Mouse (Mus musculus) heart, adult 2 months (tissue): ENCODE data around the gene Cdk4. TPM values are rescaled to one million over a fixed set of nuclear protein-coding genes. Genes with fewer than 3 reads are reported as not detected.

Source experiments
- DNase-seq, 2 experiments: peaks; one replicate each; pipeline ENCODE4 v3.0.0; 2021
- H3K27ac ChIP-seq: fragments of 200-600 bp; 2 replicates; pipeline ENCODE4 v1.8.1; 2022
- H3K27me3 ChIP-seq: fragments of 200-500 bp; 2 replicates; pipeline ENCODE4 v1.6.1; 2012; ENCODE audit warnings: mild to moderate bottlenecking, low read length, inconsistent platforms, mixed read lengths; ENCODE audit not compliant: control insufficient read depth, insufficient read depth
- H3K36me3 ChIP-seq: fragments of 200-500 bp; 2 replicates; pipeline ENCODE4 v1.6.1; 2012; ENCODE audit warnings: low read length, inconsistent platforms; ENCODE audit not compliant: control insufficient read depth, insufficient read depth
- H3K4me1 ChIP-seq: fragments of 200-500 bp; 2 replicates; pipeline ENCODE4 v1.6.1; 2011; ENCODE audit warnings: low read length; ENCODE audit not compliant: control insufficient read depth, insufficient read depth
- H3K4me3 ChIP-seq: fragments of 200-600 bp; 2 replicates; pipeline ENCODE4 v1.8.1; 2022
- H3K79me2 ChIP-seq: fragments of 200-500 bp; replicated peaks from 2 replicates; pipeline ENCODE4 v1.6.1; 2012; ENCODE audit warnings: mild to moderate bottlenecking, inconsistent platforms, low read length, moderate library complexity, mixed read lengths; ENCODE audit not compliant: control insufficient read depth, insufficient read depth
- H3K9ac ChIP-seq: fragments of 200-500 bp; 2 replicates; pipeline ENCODE4 v1.6.1; 2012; ENCODE audit warnings: low read depth, mild to moderate bottlenecking, control low read depth, inconsistent platforms, low read length, mixed read lengths
- CTCF ChIP-seq: fragments of 200-600 bp; IDR thresholded peaks from 2 replicates; pipeline ENCODE4 v1.8.1; 2022; ENCODE audit warnings: antibody characterized with exemption, mild to moderate bottlenecking, moderate library complexity
- EP300 ChIP-seq: fragments of 200-500 bp; IDR thresholded peaks from 2 replicates; pipeline ENCODE4 v1.6.1; 2011; ENCODE audit warnings: low read depth, low read length, control low read depth; ENCODE audit not compliant: insufficient read depth
- POLR2A ChIP-seq: fragments of 200-500 bp; IDR thresholded peaks from 2 replicates; pipeline ENCODE4 v1.6.1; 2011; ENCODE audit warnings: mild to moderate bottlenecking, low read depth, low read length, control low read depth; ENCODE audit not compliant: insufficient read depth
- WGBS: fragments of 180-500 bp; shearing (Covaris S2); methylation state at CpG from one replicate; pipeline ENCODE4 v1.1.7; 2018; 5-methylcytosine and 5-hydroxymethylcytosine counted together
- intact Hi-C: fragments of 180-260 bp; cut with DNase I; formaldehyde crosslinking; loops from one replicate; pipeline ENCODE4 v1.15.1; 2025
- polyA plus RNA-seq: library from polyadenylated mRNA; depleted of rRNA; stranded (reverse); fragments of >200 nt; gene quantifications from 2 replicates; pipeline ENCODE4 v1.2.3, GENCODE M21; 2012
- total RNA-seq, 2 experiments: library from RNA; stranded (reverse); gene quantifications; 2 replicates each; pipeline ENCODE4 v1.2.3; 2021

Cdk4 gene
- total and polyA plus RNA-seq, 3 experiments = 77.8 to 110 (median 83.0) TPM

DNA sequence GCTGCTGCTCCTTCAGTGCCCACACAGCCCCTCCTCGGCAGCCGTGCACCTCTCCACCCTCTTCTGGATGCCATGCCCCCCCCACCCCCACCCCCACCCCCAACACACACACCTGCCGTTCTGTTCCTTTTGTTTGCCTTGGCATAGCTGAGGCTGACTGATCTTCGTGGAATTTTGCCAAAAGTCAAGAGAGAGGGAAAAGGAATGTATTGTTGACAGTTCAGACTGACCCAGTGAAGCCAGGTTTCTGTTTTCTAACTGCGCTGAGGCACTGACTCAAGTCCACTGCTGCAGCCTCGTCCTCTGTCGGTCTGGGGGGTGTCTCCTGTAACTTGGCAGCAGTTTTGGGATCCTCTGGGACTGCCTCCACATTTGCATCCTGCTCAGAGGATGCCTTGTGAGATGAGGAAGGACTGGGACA lies 31.1 kb downstream of the Cdk4 start:
- 17% methylated on average over 6 of the region's 7 CpGs for WGBS
- H3K27ac ChIP-seq = no peak overlapping the region
- H3K4me1 ChIP-seq = no peaks in the 10 kb centered on the region
- H3K79me2 ChIP-seq = no peaks in the 10 kb centered on the region
- no peak for TF ChIP-seq POLR2A
- TF ChIP-seq CTCF = no peak
- no peak for TF ChIP-seq EP300
- no peak overlapping the region for H3K4me3 ChIP-seq
- no peak for DNase-seq
- intact Hi-C loops = no loop called here
- no peak overlapping the region for H3K9ac ChIP-seq
- no peaks in the 10 kb centered on the region for H3K36me3 ChIP-seq
- peaks cover 14% of the 10 kb centered on the region for H3K27me3 ChIP-seq

DNA sequence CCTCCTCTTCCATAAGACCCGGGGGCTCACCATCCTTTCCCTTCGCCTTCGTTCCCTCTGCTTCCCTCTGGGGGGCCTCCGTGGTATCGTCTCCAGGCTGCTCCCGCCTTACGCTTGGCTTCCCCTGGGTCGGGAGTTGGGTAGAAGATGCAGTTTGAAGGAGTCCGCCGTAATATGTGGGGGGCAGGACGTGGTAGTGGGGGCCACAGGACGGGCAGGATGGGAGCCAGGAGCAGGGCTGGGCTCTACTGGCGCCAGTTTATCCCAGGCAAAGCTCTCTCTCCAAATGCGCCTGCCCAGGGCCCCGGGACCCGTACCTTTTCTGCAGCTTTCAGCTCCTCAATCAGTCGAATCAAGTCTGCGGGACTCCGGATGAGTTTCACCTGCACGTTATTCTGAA lies 35.2 kb downstream of the Cdk4 start:
- H3K36me3 ChIP-seq = no peaks in the 10 kb centered on the region
- TF ChIP-seq POLR2A (no peak), EP300 (no peak)
- WGBS = 85% methylated on average over 20 of the region's 20 CpGs

DNA sequence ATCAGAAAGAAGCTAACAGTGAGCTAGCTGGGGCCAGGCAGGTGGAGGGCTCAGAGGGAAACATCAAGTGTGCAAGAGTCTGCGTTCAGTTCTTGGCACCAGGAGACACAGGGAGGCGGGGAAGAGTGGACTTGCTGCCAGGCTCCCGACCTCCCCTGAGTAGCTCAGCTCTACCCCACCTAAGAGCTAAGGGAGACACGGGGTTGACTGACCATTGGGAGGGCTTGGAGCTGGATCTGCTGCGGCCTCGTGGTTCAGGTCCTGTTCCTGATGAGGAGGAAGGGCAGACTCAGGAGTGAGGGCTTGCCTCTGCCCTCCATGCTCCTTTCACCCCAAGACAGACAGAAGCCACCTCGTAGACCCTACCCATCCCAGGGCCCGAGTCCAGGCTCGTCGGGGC lies 35.9 kb downstream of the Cdk4 start:
- Histone ChIP-seq H3K4me1 (no peaks in the 10 kb centered on the region), H3K4me3 (no peak overlapping the region), H3K27me3 (no peaks in the 10 kb centered on the region), H3K9ac (no peak overlapping the region), H3K36me3 (no peaks in the 10 kb centered on the region), H3K79me2 (no peaks in the 10 kb centered on the region), H3K27ac (no peak overlapping the region)
- no peak for DNase-seq
- WGBS = 89% methylated on average over 10 of the region's 10 CpGs
- intact Hi-C loops = no loop called here
- TF ChIP-seq POLR2A (no peak), CTCF (no peak), EP300 (no peak)

More for the DNA sequence above, 35.2 kb downstream of the Cdk4 start:
- Histone ChIP-seq H3K4me1 (no peaks in the 10 kb centered on the region), H3K27ac (no peak overlapping the region), H3K9ac (no peak overlapping the region), H3K27me3 (no peaks in the 10 kb centered on the region), H3K4me3 (no peak overlapping the region), H3K79me2 (no peaks in the 10 kb centered on the region)
- intact Hi-C loops = no loop called here
- DNase-seq = no peak

DNA sequence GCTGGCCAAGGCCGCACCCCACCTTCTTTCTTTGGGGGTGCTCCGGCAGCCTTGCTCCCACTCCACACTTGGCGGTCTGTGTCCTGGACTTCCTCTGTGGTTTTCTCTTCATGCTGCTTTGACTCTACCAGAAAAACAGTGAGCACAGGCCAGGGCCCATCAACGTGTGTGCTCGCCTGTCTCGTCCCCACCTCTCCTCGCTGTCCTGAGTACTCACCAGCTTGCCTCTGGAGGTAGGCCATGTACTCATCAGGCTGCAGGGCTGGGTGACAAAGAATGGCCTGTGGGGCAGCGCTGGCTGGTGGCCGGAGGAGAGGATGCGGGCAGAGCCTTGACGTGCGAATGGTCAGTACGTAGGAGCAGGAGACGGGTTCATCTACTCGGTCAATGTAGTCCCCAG lies 36.5 kb downstream of the Cdk4 start:
- no peaks in the 10 kb centered on the region for H3K79me2 ChIP-seq
- no peak for DNase-seq
- H3K36me3 ChIP-seq = no peaks in the 10 kb centered on the region
- H3K9ac ChIP-seq = no peak overlapping the region
- intact Hi-C loops = no loop called here
- no peak for TF ChIP-seq CTCF
- whole genome bisulfite sequencing = 94% methylated on average over 15 of the region's 15 CpGs
- no peaks in the 10 kb centered on the region for H3K4me1 ChIP-seq
- H3K27me3 ChIP-seq = no peaks in the 10 kb centered on the region
- H3K27ac ChIP-seq = no peak overlapping the region
- no peak overlapping the region for H3K4me3 ChIP-seq

DNA sequence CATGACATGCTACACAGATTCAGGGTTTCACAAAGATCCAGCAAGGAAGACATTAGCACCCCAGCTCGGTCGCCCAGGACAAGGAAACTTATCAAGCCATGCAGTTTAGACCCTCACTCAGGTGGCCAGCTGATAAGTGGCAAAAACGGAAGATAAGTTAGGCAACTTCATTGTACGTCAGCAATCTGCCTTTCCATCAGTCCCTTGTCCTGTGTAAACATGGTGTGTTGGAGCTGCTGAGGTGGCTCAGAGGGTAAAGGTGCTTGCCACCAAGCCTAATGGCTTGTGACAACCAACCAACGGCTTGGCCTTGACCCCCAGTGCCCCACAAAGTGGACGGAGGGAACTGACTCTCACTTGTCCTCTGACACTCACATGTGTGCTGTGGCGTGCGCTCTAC lies 37.1 kb downstream of the Cdk4 start:
- no peaks in the 10 kb centered on the region for H3K36me3 ChIP-seq
- no peak overlapping the region for H3K4me3 ChIP-seq
- no peaks in the 10 kb centered on the region for H3K79me2 ChIP-seq
- H3K4me1 ChIP-seq = no peaks in the 10 kb centered on the region
- no peak overlapping the region for H3K27ac ChIP-seq
- TF ChIP-seq EP300 (no peak), CTCF (no peak)
- WGBS = 81% methylated on average over 8 of the region's 8 CpGs
- H3K9ac ChIP-seq = no peak overlapping the region
- DNase-seq = no peak
- H3K27me3 ChIP-seq = no peaks in the 10 kb centered on the region
- intact Hi-C loops = no loop called here

DNA sequence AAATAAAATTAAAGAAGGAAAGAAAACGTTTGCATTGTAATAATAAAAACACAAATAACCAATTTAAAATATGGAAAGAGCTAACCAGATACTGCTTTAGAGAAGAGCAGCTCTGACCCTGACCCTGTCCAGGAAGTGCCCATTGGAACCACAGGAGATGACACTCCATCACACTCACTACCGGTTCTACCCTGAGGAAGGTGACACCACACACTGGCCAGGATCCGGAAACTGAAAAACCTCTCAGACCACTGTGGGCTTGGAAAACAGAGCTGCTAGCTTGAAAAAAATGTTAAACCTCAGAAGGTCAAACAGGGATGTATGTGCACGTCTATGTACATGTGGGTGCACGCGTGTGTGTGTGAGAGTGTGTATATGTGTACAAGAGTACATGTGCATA lies 37.8 kb downstream of the Cdk4 start:
- no peak overlapping the region for H3K9ac ChIP-seq
- no peaks in the 10 kb centered on the region for H3K79me2 ChIP-seq
- intact Hi-C loops = no loop called here
- no peak for TF ChIP-seq CTCF
- TF ChIP-seq POLR2A = no peak
- no peak for TF ChIP-seq EP300
- no peaks in the 10 kb centered on the region for H3K27me3 ChIP-seq
- H3K36me3 ChIP-seq = no peaks in the 10 kb centered on the region
- no peak overlapping the region for H3K4me3 ChIP-seq
- no peaks in the 10 kb centered on the region for H3K4me1 ChIP-seq
- 75% methylated on average over 6 of the region's 6 CpGs for WGBS
- DNase-seq = no peak
- H3K27ac ChIP-seq = no peak overlapping the region

DNA sequence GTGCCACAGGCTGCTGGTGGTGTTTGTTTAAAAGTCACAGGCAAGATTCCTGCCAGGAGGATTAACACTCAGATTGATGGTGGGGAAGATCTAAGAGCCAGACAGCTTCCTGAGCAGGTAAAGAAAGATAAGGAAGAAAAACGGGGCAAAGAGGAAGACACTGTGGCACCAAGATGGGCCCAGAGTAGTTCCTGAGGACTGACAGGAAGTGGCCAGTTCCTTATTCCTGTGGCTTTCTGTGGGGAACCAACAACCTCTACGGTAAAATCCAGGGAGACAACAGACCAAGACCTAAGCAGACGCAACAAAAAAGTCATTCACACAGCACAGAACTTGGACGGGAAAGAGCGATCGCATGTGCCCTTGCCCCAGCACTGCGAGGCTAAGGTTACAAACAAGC lies 40.3 kb downstream of the Cdk4 start:
- DNase-seq = no peak
- Histone ChIP-seq H3K36me3 (no peaks in the 10 kb centered on the region), H3K27ac (no peak overlapping the region), H3K4me1 (no peaks in the 10 kb centered on the region), H3K79me2 (no peaks in the 10 kb centered on the region), H3K9ac (no peak overlapping the region), H3K27me3 (no peaks in the 10 kb centered on the region), H3K4me3 (no peak overlapping the region)
- 63% methylated on average over 7 of the region's 7 CpGs for WGBS
- intact Hi-C loops = no loop called here
- TF ChIP-seq CTCF (no peak), POLR2A (no peak), EP300 (no peak)
